Mouse (Mus musculus): ENCODE measurements around the gene Ugt1a6b.

The Ugt1a6b gene

GRCm38 (mm10) chr1:88247660-88248059 lies 144.6 kb downstream of the Ugt1a6b start:
- no peak for DNase-seq

- no peak for DNase-seq
Observed at GRCm38 (mm10) chr1:88248658-88249057, 145.6 kb downstream of the Ugt1a6b start.

- no peak for DNase-seq
Observed at GRCm38 (mm10) chr1:88249596-88249995, 146.5 kb downstream of the Ugt1a6b start.

- no peak for DNase-seq
Observed at GRCm38 (mm10) chr1:88250023-88250422, 147.0 kb downstream of the Ugt1a6b start.

DNA sequence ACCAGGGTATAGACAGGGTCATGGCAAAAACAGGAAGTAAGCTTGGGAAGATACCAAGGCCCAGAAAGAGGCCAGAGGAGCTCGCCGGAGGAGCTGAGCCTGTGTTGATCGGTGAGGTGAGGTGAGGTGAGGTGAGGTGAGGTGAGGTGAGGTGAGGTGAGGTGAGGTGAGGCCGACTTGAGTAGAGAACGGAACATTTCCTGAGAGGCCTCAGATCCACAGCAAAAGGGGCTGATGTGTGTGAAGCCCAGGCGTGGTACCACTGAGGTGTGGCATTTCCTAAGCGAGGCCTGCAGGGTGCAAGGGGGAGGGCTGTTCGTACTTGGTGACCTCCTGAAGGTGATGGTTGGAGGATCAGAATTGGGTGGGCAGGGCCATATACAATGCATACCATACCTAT lies 150.1 kb downstream of the Ugt1a6b start:
- DNase-seq: no peak

- no peak for DNase-seq
Observed at GRCm38 (mm10) chr1:88253540-88253939, 150.5 kb downstream of the Ugt1a6b start.

DNA sequence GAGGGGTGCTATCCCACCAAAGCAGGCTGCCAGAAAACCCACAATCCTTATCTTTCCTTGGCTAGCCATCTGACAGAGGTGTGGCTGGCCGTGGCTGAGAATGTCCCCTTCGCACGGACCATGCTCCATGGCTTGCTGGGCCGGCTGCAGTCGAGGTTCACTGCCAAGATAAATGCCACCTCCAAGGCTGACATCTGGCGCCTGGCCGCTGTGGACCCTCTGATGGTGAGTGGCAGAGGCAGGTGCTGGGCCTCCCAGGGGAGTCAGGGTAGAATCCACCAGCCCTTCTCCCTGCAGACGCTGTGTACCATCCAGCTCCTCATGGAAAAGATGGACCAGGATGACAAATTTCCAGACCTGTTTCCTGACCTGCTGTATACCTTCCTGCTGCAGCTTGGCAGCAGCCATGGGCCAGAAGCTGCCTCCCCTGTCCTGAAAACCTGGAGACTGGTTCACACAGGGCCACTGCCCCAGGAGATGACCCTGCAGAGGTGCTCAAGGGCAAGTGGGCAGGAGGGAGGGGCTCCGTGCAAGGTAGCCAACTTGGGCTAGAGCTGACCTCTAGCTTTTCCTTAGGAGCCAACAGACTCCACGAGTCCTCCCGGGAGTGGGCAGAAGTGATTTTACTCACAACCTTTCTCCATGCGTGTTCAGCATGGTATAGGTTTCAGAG lies 151.9 kb downstream of the Ugt1a6b start:
- DNase-seq: no peak

- DNase-seq: no peak
Observed at GRCm38 (mm10) chr1:88255466-88255857, 152.4 kb downstream of the Ugt1a6b start.

DNA sequence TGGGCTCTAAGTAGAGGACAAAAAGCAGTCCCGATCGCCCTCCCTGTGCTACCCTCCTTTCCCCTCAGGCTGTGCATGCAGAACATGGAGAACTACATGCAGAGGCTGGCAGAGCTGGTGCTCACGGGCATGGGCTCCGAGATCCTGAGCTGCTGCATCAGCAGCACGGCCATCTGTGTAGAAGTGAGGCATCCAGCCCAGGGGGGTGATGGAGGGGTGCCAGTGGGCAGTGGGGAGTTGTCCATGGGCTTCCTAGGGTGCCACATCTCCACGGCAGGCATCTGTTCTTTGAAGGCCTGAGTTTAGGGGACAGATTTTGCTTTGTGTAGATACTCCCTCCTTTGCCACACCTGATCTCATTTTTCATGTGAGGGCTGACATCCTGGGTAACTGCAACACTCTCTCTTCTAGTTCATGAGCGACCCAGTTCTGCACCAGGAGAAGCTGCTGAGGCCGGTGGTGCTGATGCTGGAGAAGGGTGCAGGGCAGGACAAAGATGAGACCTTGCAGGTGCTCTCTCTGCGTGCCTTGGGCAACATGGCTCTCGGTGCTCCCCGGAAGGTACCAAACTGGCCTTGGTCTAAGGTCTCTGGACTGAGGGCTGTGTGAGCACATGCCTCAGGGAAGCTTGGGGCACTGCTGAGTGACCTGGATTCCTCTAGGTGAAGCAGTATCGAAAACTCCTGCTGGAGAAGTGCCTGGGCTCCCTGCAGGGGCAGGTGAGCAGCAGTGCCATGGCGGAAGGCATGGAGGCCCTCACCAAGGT lies 153.1 kb downstream of the Ugt1a6b start:
- no peak for DNase-seq

GRCm38 (mm10) chr1:88256886-88257663 lies 154.0 kb downstream of the Ugt1a6b start:
- no peak for DNase-seq

- no peak for DNase-seq
Observed at GRCm38 (mm10) chr1:88257681-88258080, 154.6 kb downstream of the Ugt1a6b start.

GRCm38 (mm10) chr1:88258361-88258760 lies 155.3 kb downstream of the Ugt1a6b start:
- DNase-seq: no peak

- no peak for DNase-seq
Observed at GRCm38 (mm10) chr1:88258881-88259642, 156.0 kb downstream of the Ugt1a6b start.

- no peak for DNase-seq
Observed at GRCm38 (mm10) chr1:88259643-88260024, 156.6 kb downstream of the Ugt1a6b start.

GRCm38 (mm10) chr1:88260114-88260513 lies 157.1 kb downstream of the Ugt1a6b start:
- DNase-seq: no peak

DNA sequence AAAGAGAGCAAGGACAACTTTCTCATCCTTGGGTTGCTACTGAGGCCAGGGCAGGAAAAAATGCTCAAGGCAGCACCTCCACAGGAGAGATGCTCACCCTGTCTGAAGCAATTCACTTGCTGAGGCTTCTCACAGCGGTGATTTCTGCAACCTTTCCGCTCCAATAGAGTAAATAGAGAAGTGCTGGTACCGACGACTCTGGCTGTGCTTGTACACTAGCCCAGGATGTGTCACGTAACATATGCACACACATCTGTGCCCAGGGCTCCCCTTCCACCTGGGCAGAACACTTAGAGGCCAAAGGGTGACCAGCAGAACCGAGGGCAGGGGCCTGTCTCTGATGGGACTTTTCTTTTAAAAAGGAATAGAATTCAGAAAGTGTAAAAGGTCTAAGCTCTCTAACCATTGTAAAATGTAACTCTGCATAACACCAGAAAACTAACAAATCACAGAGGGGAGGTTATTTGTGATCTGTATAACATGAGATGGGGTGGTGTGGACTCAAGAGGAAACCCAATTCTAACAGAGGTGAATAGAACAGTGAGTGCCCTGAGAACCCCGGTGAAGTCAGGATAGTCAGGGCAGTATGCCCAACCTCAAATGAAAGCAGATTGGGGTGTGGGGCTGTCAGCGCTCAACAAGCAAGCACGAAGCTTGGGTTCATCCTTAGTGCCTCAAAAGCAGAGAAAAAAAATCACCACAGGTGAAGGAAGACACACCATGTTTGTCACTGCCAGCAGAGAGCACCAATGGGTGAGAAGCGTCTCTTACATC lies 157.7 kb downstream of the Ugt1a6b start:
- no peak for DNase-seq

DNA sequence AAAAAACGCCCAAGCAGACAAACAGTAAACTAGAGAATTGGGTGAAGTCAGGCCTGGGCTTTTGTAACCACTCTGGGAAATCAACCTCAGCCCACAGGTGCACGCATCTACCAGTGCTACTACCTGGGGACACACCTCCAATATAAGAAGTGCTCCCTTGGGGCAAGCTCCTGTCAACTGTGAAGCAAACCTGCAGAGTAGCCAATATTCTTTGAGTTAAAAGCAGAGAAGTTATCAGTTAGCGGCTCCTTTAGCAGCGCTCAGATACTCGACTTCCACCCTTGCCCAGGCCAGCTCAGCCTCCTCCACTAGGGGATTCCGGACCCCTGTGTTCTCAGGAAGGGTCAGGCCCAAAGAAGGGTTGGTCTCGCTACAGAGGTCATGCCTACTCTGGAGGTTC lies 158.7 kb downstream of the Ugt1a6b start:
- no peak for DNase-seq

GRCm38 (mm10) chr1:88262255-88262654 lies 159.2 kb downstream of the Ugt1a6b start:
- DNase-seq: no peak

GRCm38 (mm10) chr1:88262961-88263360 lies 159.9 kb downstream of the Ugt1a6b start:
- DNase-seq: no peak

DNA sequence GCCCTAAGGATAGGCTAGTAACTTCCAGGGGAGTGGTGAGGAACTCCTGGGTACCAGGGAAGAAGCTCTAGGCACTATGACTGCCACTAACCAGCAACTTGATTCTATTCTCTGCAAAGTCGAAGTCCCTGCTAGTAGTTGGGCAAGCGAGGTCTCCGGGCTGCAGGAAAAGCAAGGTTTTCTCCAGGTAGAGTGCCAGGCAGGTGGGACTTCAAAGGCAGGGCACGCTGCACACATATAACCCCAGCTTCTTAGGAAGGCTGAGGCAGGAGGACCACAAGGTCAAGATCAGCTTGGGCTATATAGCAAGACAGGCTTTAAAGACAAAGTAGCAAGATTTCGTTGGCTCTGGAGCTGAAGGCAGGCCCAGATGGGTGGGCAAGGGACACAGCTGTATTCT lies 160.7 kb downstream of the Ugt1a6b start:
- DNase-seq: no peak

DNA sequence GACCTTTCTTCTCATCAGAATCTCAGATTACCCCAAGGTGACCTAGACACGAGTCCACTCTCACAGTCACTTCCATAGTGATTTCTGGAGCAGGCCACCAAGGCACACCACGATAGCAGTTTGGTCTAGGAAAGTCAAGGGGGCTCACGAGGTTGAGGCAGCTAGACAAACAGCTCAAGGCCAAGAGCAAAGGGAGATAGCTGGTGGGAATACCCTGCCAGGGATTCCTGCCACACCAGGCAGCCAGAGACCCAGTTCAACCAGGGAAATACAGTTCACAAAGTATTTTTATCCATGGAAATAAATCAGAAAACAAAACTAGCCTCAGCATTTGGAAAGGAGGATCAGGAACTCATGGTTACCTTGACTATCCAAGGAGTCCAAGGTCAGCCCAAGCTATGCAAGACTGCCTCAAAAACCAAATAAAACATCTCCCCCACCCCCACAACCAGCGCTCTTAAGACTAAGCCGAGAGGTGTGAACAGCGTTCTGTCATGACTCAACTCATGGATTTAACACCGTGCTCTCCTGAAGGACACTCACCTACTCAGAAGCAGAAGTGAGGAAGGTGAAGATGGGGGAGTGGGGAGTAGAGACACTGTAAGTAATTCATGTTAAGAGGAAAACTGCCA lies 161.3 kb downstream of the Ugt1a6b start:
- no peak for DNase-seq

GRCm38 (mm10) chr1:88264869-88265240 lies 161.8 kb downstream of the Ugt1a6b start:
- no peak for DNase-seq
